Mouse (Mus musculus) brown adipose tissue, adult 24 weeks (tissue): ENCODE measurements around the gene Slc35a5. TPM values are rescaled to one million over a fixed set of nuclear protein-coding genes. Genes with fewer than 3 reads are reported as not detected.

ENCODE experiments used
- H3K27ac ChIP-seq: fragments of 200-500 bp; replicated peaks from 2 replicates; pipeline ENCODE4 v1.5.1; 2012; ENCODE audit warnings: low read depth, mild to moderate bottlenecking, low read length
- H3K4me1 ChIP-seq: fragments of 200-500 bp; 2 replicates; pipeline ENCODE4 v1.6.1; 2012; ENCODE audit warnings: low read length, mixed read lengths; ENCODE audit not compliant: control insufficient read depth, insufficient read depth, insufficient read length
- H3K4me3 ChIP-seq: fragments of 200-500 bp; 2 replicates; pipeline ENCODE4 v1.5.1; 2012; ENCODE audit warnings: low read depth, mild to moderate bottlenecking, low read length, moderate library complexity; ENCODE audit not compliant: insufficient read depth
- polyA plus RNA-seq: library from polyadenylated mRNA; stranded (reverse); fragments of >200 nt; gene quantifications from 2 replicates; pipeline ENCODE4 v1.2.4, GENCODE M21; 2012; ENCODE audit not compliant: missing spikeins, insufficient read depth, insufficient read length

The Slc35a5 gene
- polyA plus RNA-seq, 1 experiment, result 18.6 TPM

DNA sequence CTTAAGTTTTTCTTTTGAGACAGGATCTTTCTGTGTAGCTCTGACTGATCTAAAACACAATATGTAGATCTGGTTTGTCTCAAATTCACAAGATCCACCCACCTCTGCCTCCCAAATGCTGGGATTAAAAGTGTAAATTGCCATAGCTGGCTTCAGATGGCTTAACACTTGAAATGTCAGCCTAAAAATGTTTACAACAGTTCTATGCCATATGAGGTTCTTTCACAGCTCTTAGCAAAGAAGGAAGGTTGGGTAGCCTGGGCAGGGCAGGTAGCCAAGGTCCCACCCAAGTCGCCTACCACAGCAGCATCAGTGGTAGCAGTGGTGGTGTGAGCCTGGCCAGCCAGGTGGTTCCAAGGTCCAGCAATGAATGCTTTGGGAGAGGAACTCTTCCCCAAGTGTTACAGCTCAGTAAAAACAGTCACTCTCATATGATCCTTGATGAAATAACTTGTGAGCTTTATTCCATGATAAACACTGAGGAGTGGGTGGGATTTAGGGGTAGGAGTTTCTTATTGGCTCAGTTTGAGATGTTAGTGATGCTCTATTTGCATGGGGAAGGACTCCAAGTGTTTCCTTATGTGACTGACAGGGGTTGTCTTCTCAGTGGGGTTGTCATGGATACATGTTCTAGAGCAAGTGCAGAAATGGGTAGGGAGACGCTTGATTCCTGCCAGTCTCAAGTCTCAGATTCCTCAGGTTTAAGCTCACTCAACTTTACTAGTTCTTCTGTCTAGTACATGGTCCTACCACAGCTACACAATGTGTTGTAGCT is 30.4 kb downstream of the Slc35a5 start:
- Histone ChIP-seq H3K4me1 (no peaks in the 10 kb centered on the region), H3K4me3 (no peak overlapping the region), H3K27ac (no peak overlapping the region)

- Histone ChIP-seq H3K4me3 (no peak overlapping the region), H3K4me1 (no peaks in the 10 kb centered on the region), H3K27ac (no peak overlapping the region)
Measured at GRCm38 (mm10) chr16:45124230-45125203, 34.0 kb downstream of the Slc35a5 start.

- no peak overlapping the region for H3K27ac ChIP-seq
- H3K4me3 ChIP-seq, result no peak overlapping the region
- no peaks in the 10 kb centered on the region for H3K4me1 ChIP-seq
Measured at GRCm38 (mm10) chr16:45122571-45122970, 35.9 kb downstream of the Slc35a5 start.

GRCm38 (mm10) chr16:45120844-45121425 is 37.6 kb downstream of the Slc35a5 start:
- H3K4me3 ChIP-seq, result no peak overlapping the region
- no peaks in the 10 kb centered on the region for H3K4me1 ChIP-seq
- H3K27ac ChIP-seq, result no peak overlapping the region

DNA sequence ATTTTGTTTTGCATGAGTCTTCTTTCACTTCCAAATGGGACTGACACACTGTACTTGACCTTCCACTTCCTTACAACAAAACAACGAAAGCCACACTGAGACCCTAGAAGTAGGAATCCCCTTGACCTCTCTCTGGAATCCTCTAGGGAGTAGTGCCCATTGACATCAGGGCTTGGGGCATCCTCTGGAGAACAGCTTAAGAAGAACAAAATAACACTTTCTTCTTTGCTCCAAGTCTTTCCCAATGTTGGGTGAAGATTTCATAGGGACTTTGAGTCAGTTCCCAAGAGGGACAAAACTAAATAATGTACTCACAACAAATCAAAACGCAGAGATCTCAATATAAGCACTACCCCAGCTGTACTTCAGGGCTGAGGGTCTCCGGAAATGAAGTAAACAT is 39.7 kb downstream of the Slc35a5 start:
- no peak overlapping the region for H3K27ac ChIP-seq
- H3K4me3 ChIP-seq, result no peak overlapping the region
- H3K4me1 ChIP-seq, result no peaks in the 10 kb centered on the region

GRCm38 (mm10) chr16:45117200-45117599 is 41.3 kb downstream of the Slc35a5 start:
- Histone ChIP-seq H3K4me3 (no peak overlapping the region), H3K4me1 (peaks cover under 1% of the 10 kb centered on the region; the same call in 1 of the 2 replicates), H3K27ac (no peak overlapping the region)

GRCm38 (mm10) chr16:45110498-45110897 is 48.0 kb downstream of the Slc35a5 start:
- Histone ChIP-seq H3K27ac (no peak overlapping the region), H3K4me3 (no peak overlapping the region), H3K4me1 (peaks cover 5% of the 10 kb centered on the region)

DNA sequence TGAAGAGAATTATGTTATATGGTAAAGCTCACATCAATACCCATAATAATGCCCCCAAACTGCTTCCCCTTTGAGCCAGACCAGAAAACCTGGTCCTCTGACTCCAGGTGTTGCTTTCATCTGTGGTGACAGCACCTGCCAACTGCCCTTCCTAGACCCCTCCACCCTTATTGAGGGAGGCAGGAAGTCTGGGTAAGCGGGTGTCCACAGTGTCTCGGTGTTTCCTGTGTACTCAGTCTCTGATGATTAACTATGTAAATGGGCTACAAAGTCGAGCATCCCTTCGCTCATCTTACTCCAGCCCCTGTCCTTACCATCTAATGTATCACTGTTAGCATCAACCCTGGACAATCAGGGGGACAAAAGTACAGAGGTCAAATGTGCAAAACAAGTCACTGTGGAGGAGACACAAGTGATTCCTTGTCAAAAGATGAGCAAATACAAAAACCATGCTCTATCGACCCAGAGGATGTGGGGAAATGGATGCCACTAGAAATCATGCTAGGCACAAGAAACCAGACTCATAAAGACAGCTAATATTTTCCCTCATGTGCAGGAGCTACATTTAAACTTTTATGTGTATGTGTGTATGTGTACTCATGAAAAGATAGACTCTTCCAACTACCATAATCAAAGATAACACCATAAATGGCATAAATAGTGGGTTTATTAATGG is 50.2 kb downstream of the Slc35a5 start:
- Histone ChIP-seq H3K4me3 (no peak overlapping the region), H3K4me1 (peaks cover 5% of the 10 kb centered on the region), H3K27ac (no peak overlapping the region)

DNA sequence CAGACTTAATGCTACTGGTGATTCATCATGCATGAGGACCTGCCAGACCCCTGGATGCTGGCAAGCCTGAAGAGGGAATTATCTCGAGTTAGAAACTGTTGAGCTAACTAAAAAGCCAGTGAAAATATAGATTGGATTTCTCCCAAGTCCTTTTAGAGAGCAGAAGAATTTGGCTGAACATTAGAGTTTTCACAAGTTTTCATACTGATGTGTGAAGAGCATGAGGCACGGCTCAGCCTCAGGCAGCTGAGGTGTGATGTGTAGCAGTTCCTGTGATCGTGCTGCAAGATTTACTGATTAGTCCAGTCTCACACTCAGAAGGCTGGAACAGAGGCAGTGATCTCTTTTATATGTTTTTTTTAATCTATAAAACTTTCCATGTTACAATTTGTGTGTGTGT is 53.5 kb downstream of the Slc35a5 start:
- H3K4me1 ChIP-seq, result peaks cover 2% of the 10 kb centered on the region; the same call in 1 of the 2 replicates
- no peak overlapping the region for H3K27ac ChIP-seq
- H3K4me3 ChIP-seq, result no peak overlapping the region

GRCm38 (mm10) chr16:45100892-45101291 is 57.6 kb downstream of the Slc35a5 start:
- H3K4me1 ChIP-seq, result peaks cover 10% of the 10 kb centered on the region
- no peak overlapping the region for H3K27ac ChIP-seq
- no peak overlapping the region for H3K4me3 ChIP-seq

GRCm38 (mm10) chr16:45098886-45099210 is 59.7 kb downstream of the Slc35a5 start:
- Histone ChIP-seq H3K4me3 (peak overlapping the region; percentile 9), H3K4me1 (peaks cover 12% of the 10 kb centered on the region)

DNA sequence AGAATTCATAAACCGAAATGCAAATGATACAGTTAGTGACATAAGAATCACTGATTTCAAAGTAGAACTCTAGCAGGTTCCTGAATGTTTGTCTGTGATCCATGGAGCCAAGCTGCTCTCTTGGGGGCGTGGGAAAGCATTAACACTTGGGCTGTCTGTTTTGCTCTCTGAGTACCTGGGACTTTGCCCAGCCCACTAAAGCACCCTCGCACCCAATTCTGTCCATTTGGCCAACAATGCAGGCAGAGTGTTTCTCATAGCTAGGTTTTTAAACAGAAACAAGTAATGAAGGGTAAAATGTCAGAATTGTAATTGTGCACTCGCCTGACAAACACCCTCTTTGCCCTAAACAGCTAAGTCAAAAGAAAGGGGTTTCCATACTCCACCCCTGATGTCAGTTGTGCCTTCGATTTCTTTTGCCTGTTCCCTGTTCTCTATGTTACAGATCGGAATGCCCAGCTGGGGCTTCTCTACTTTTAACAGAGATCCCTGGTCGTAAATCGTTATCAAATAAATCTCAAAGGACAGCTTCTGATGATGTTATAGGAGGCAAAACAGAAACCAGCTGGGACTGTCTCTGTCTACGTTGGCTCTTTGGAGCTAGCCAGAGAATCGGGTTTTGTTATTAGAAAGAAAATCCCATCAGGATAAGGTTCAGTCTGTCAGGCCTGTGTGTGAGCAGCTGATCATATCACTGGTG is 60.2 kb downstream of the Slc35a5 start:
- Histone ChIP-seq H3K27ac (peak overlapping the region; percentile 3; the same call in 1 of the 2 replicates), H3K4me1 (peaks cover 12% of the 10 kb centered on the region), H3K4me3 (peak overlapping the region; percentile 9)

More at GRCm38 (mm10) chr16:45098886-45099210, 59.7 kb downstream of the Slc35a5 start:
- peak overlapping the region; percentile 3; the same call in 1 of the 2 replicates for H3K27ac ChIP-seq

DNA sequence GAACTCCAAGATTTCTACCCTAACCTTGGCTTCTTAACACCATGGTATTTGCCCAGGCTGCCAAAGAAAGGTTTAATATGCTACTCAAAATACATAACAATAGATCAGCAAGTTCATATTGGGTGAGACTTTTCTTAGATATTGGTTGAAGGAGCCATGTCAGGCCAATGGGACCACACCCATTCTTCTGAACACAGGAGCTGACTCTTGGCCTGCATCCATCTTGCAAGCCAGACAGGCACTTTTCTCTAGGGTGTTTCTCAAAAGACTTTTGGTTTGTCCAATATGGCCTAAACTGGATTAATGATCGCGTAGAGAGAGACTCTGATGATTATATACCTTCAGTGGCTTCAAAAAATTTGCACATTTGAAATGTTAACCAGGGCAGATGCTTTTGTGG is 61.0 kb downstream of the Slc35a5 start:
- Histone ChIP-seq H3K4me1 (peaks cover 12% of the 10 kb centered on the region), H3K4me3 (no peak overlapping the region), H3K27ac (no peak overlapping the region)
